Mouse (Mus musculus) forebrain, embryonic 11.5 days (tissue): ENCODE data around the gene Ajuba. TPM values are rescaled to one million over a fixed set of nuclear protein-coding genes. Genes with fewer than 3 reads are reported as not detected.
A peak's percentile ranks its signal among the peaks of the same experiment; 100 is the strongest.

Experiments
- ATAC-seq: fragments of 200-750 bp; cut with Nextera tagmentation; replicated peaks from 2 replicates; pipeline ENCODE4 v1.8.0; 2017; ENCODE audit warnings: moderate TSS enrichment; ENCODE audit not compliant: low FRiP score
- DNase-seq: peaks from one replicate; pipeline ENCODE4 v3.0.0-alpha.2; 2017; ENCODE audit warnings: low spot score
- H3K27ac ChIP-seq: fragments of 300-500 bp; sonication (generic); 2 replicates; pipeline ENCODE4 v1.5.1; 2014; ENCODE audit warnings: low read depth, low read length
- H3K27me3 ChIP-seq: fragments of 300-500 bp; sonication (generic); 2 replicates; pipeline ENCODE4 v1.6.1; 2014; ENCODE audit warnings: mild to moderate bottlenecking, low read length, mixed read lengths; ENCODE audit not compliant: control insufficient read depth, insufficient read depth
- H3K36me3 ChIP-seq: fragments of 300-500 bp; sonication (generic); 2 replicates; pipeline ENCODE4 v1.6.1; 2014; ENCODE audit warnings: mild to moderate bottlenecking, low read length, moderate library complexity, mixed read lengths; ENCODE audit not compliant: control insufficient read depth, insufficient read depth
- H3K4me1 ChIP-seq: fragments of 300-500 bp; sonication (generic); replicated peaks from 2 replicates; pipeline ENCODE4 v1.6.1; 2014; ENCODE audit warnings: low read length, mixed read lengths; ENCODE audit not compliant: control insufficient read depth, insufficient read depth
- H3K4me2 ChIP-seq: fragments of 300-500 bp; sonication (generic); 2 replicates; pipeline ENCODE4 v1.6.1; 2014; ENCODE audit warnings: low read depth, mild to moderate bottlenecking, low read length, moderate library complexity, mixed read lengths; ENCODE audit not compliant: severe bottlenecking
- H3K4me3 ChIP-seq: fragments of 300-500 bp; sonication (generic); 2 replicates; pipeline ENCODE4 v1.5.1; 2014; ENCODE audit warnings: low read depth, low read length
- H3K9ac ChIP-seq: fragments of 300-500 bp; sonication (generic); 2 replicates; pipeline ENCODE4 v1.6.1; 2014; ENCODE audit warnings: low read length
- H3K9me3 ChIP-seq: fragments of 300-500 bp; sonication (generic); 2 replicates; pipeline ENCODE4 v1.6.1; 2016; ENCODE audit warnings: low read length, mixed read lengths; ENCODE audit not compliant: control insufficient read depth
- WGBS: fragments of 180-500 bp; shearing (Covaris S2); extraction: QIAGEN DNeasy Blood & Tissue Kit; methylation state at CpG from one replicate; pipeline ENCODE4 v1.1.7; 2014; 5-methylcytosine and 5-hydroxymethylcytosine counted together
- polyA plus RNA-seq: library from polyadenylated mRNA; unstranded; fragments of >200 nt; fragmentation: Nextera tagmentation; extraction: Ambion mirVana; gene quantifications from 2 replicates; pipeline ENCODE4 v1.2.1, GENCODE M21; 2014

Gene Ajuba
- polyA plus RNA-seq, 1 experiment from 2014 or later: 59.7 TPM

GRCm38 (mm10) chr14:54579638-54580037 is 2.3 kb upstream of the Ajuba start:
- H3K36me3 ChIP-seq: no peaks in the 10 kb centered on the region
- H3K27me3 ChIP-seq: no peaks in the 10 kb centered on the region
- no peak for DNase-seq
- no peak overlapping the region for H3K4me2 ChIP-seq
- peaks cover 5% of the 10 kb centered on the region for H3K4me1 ChIP-seq
- no peak overlapping the region for H3K4me3 ChIP-seq
- ATAC-seq: no peak
- H3K9me3 ChIP-seq: no peaks in the 10 kb centered on the region
- no peak overlapping the region for H3K27ac ChIP-seq
- WGBS: 89% methylated on average over 7 of the region's 7 CpGs
- no peak overlapping the region for H3K9ac ChIP-seq

DNA sequence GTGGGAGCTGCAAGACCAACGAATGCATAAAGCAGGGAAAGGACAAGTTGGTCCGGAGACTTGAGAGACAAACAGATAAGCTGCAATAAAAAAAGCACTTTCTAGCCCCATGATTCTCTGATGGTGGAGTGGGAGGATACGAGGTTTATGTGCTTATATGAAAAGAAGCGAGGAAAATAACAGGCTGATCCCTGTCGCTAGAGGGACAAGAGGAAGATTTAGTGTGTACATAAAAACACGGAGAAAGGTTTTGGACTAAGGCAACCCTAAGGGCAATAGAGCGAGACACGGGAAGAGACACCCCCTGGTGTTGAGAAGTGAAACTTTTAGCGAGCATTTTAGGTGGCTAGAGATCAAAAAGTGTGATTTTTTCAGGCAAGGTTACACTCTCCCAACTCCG is 705 bp upstream of the Ajuba start:
- peak; percentile 53 for DNase-seq
- H3K9ac ChIP-seq: peak overlapping the region; percentile 95
- no peaks in the 10 kb centered on the region for H3K27me3 ChIP-seq
- H3K4me1 ChIP-seq: peaks cover 19% of the 10 kb centered on the region
- H3K9me3 ChIP-seq: no peaks in the 10 kb centered on the region
- H3K36me3 ChIP-seq: no peaks in the 10 kb centered on the region
- WGBS: 2% methylated on average over 10 of the region's 10 CpGs
- H3K4me3 ChIP-seq: peak overlapping the region; percentile 91
- peak overlapping the region; percentile 85 for H3K4me2 ChIP-seq
- peak overlapping the region; percentile 83 for H3K27ac ChIP-seq
- no peak for ATAC-seq

DNA sequence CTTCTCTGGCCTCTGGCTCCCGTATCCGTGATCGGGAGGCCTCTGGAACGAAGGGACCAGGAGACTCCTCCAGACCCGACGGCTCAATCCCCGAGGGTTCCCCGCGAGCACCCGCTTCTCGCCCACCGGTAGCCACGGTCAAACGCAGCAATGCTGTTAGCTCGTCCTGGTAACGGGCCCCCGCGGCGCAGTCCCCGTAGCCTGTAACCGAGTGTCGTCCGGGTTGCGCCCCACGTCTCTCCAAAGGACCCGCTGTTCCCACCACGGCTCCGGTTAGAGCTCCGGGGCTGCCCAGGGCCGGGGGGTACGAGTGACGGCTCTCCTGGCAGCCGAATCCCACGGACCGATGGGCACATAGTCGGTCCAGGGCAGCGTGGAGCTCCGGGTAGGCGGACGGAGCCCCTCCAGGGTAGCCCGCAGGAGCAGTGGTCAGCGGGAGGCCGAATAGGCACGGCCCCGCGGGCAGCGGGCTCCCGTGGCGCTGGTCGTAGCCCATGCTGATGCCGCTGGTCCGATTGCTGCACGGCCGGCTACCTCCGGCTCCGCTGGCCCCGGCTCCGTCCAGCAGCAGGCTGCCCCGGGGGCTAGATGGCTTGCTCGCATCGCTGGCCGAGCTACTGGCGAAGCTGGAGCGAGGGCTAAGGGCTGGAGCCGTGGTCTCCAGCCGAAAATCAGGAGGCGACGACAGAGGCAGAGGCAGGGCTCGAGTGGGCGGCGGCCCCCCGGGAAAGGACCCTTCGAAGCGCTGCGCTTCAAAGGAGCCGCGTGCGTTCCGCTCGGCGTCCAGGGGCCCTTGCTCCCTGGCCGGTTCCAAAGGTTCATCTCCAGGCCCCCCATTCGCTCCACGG is 893 bp downstream of the Ajuba start:
- H3K36me3 ChIP-seq: no peaks in the 10 kb centered on the region
- peak; percentile 77 for DNase-seq
- peak overlapping the region; percentile 95 for H3K9ac ChIP-seq
- H3K4me2 ChIP-seq: peak overlapping the region; percentile 85
- peak overlapping the region; percentile 83 for H3K27ac ChIP-seq
- peak overlapping the region; percentile 91 for H3K4me3 ChIP-seq
- peaks cover 29% of the 10 kb centered on the region for H3K4me1 ChIP-seq
- H3K27me3 ChIP-seq: no peaks in the 10 kb centered on the region
- no peaks in the 10 kb centered on the region for H3K9me3 ChIP-seq
- under 1% methylated on average over 77 of the region's 84 CpGs for WGBS
- no peak for ATAC-seq

- no peaks in the 10 kb centered on the region for H3K9me3 ChIP-seq
- peak; percentile 92 for DNase-seq
- H3K4me3 ChIP-seq: peak overlapping the region; percentile 91
- no peaks in the 10 kb centered on the region for H3K27me3 ChIP-seq
- WGBS: 1% methylated on average over 36 of the region's 39 CpGs
- H3K9ac ChIP-seq: peak overlapping the region; percentile 95
- 0 out of 2 replicates have a peak, but pooled peaks have one; percentile 4 for ATAC-seq
- H3K4me2 ChIP-seq: peak overlapping the region; percentile 85
- peak overlapping the region; percentile 34; the same call in 1 of the 2 replicates for H3K27ac ChIP-seq
- H3K4me1 ChIP-seq: peaks cover 29% of the 10 kb centered on the region
- H3K36me3 ChIP-seq: no peaks in the 10 kb centered on the region; the same call in 1 of the 2 replicates
Measured at GRCm38 (mm10) chr14:54575631-54576030, 1.7 kb downstream of the Ajuba start.

GRCm38 (mm10) chr14:54575031-54575430 is 2.3 kb downstream of the Ajuba start:
- no peak for ATAC-seq
- no peaks in the 10 kb centered on the region for H3K27me3 ChIP-seq
- peak overlapping the region; percentile 91 for H3K4me3 ChIP-seq
- H3K4me1 ChIP-seq: peaks cover 29% of the 10 kb centered on the region
- H3K36me3 ChIP-seq: no peaks in the 10 kb centered on the region; the same call in 1 of the 2 replicates
- no peaks in the 10 kb centered on the region for H3K9me3 ChIP-seq
- 0% methylated on average over 8 of the region's 8 CpGs for WGBS
- peak overlapping the region; percentile 85 for H3K4me2 ChIP-seq
- peak; percentile 51 for DNase-seq
- H3K27ac ChIP-seq: peak overlapping the region; percentile 0; the same call in 1 of the 2 replicates
- H3K9ac ChIP-seq: peak overlapping the region; percentile 95

- H3K36me3 ChIP-seq: no peaks in the 10 kb centered on the region; the same call in 1 of the 2 replicates
Measured at GRCm38 (mm10) chr14:54574253-54574652, 3.1 kb downstream of the Ajuba start.

GRCm38 (mm10) chr14:54572790-54573736 is 4.3 kb downstream of the Ajuba start:
- DNase-seq (peak; percentile 93), ATAC-seq (peak; percentile 67)
- peak overlapping the region; percentile 85 for H3K4me2 ChIP-seq
- H3K27ac ChIP-seq: peak overlapping the region; percentile 83
- H3K9ac ChIP-seq: peak overlapping the region; percentile 95
- H3K27me3 ChIP-seq: no peaks in the 10 kb centered on the region
- no peaks in the 10 kb centered on the region; the same call in 1 of the 2 replicates for H3K36me3 ChIP-seq
- H3K9me3 ChIP-seq: no peaks in the 10 kb centered on the region
- 2% methylated on average over 14 of the region's 14 CpGs for whole genome bisulfite sequencing
- H3K4me1 ChIP-seq: peaks cover 32% of the 10 kb centered on the region
- peak overlapping the region; percentile 91 for H3K4me3 ChIP-seq

More at GRCm38 (mm10) chr14:54574253-54574652, 3.1 kb downstream of the Ajuba start:
- Histone ChIP-seq H3K4me3 (peak overlapping the region; percentile 91), H3K4me1 (peaks cover 32% of the 10 kb centered on the region), H3K9me3 (no peaks in the 10 kb centered on the region), H3K9ac (peak overlapping the region; percentile 95), H3K27me3 (no peaks in the 10 kb centered on the region), H3K4me2 (peak overlapping the region; percentile 85), H3K27ac (peak overlapping the region; percentile 28)
- DNase-seq (peak; percentile 60), ATAC-seq (no peak)
- 6% methylated on average over 4 of the region's 4 CpGs for WGBS

GRCm38 (mm10) chr14:54572122-54572521 is 5.2 kb downstream of the Ajuba start:
- H3K27ac ChIP-seq: peak overlapping the region; percentile 83
- peak overlapping the region; percentile 85; the same call in 1 of the 2 replicates for H3K4me2 ChIP-seq
- DNase-seq (no peak), ATAC-seq (no peak)
- whole genome bisulfite sequencing: 46% methylated on average over 4 of the region's 4 CpGs
- no peaks in the 10 kb centered on the region for H3K27me3 ChIP-seq
- H3K9me3 ChIP-seq: no peaks in the 10 kb centered on the region
- H3K36me3 ChIP-seq: peaks cover 3% of the 10 kb centered on the region; the same call in 1 of the 2 replicates
- H3K4me1 ChIP-seq: peaks cover 32% of the 10 kb centered on the region
- no peak overlapping the region; the same call in 1 of the 2 replicates for H3K4me3 ChIP-seq
- peak overlapping the region; percentile 13 for H3K9ac ChIP-seq
